Mouse (Mus musculus): ENCODE results near the gene Hmgb1. TPM values are rescaled to one million over a fixed set of nuclear protein-coding genes. Genes with fewer than 3 reads are reported as not detected.

Hmgb1 gene
- polyA plus RNA-seq, 1 experiment from 2014 or later: 712 TPM

GRCm38 (mm10) chr5:149071546-149071945, 112.7 kb downstream of the Hmgb1 start:
- no peak for ATAC-seq (ENCODE audit: low FRiP score, low TSS enrichment)
- no peak for DNase-seq (ENCODE audit: low spot score)
- no peak overlapping the region for H3K4me2 ChIP-seq (replicated peaks; ENCODE audit: low read depth)
- no peaks in the 10 kb centered on the region for H3K4me1 ChIP-seq (replicated peaks; ENCODE audit: control insufficient read depth, insufficient read depth)
- H3K27ac ChIP-seq (replicated peaks): no peak overlapping the region
- no peak overlapping the region for H3K4me3 ChIP-seq (ENCODE audit: low read depth, low read length)
- H3K9me3 ChIP-seq (ENCODE audit: control insufficient read depth, low read length): no peaks in the 10 kb centered on the region
- no peaks in the 10 kb centered on the region for H3K36me3 ChIP-seq (ENCODE audit: control insufficient read depth, insufficient read depth, low read length)
- TF ChIP-seq EP300 (optimal IDR thresholded peaks at IDR 0.05) (no peak), CTCF (IDR thresholded peaks at IDR 0.05; ENCODE audit: low read depth) (peak; percentile 40)
- no peak overlapping the region for H3K9ac ChIP-seq (ENCODE audit: low read length)
- no peaks in the 10 kb centered on the region for H3K27me3 ChIP-seq (ENCODE audit: control insufficient read depth, insufficient read depth, low read length)
- 98% methylated on average over 5 of the region's 5 CpGs for WGBS

DNA sequence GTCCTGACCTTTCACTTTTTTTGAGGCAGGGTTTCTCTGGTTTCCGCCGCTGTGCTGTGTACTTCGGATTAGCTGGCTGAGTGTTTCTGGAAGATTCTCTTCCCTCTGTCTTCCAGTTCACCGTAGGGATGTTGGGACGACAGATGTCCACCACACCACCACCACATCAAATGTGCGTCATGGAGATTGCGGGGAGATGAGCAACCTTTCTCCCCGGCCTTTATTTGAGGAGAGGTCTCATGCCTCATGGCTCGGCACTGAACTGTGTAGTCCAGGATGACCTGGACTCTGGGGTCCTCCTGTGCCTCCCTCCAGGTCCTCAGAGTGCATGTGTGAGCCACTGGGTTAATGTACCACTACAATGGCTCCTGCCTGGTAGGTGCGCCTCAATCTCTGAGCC, 115.5 kb downstream of the Hmgb1 start:
- whole genome bisulfite sequencing: 90% methylated on average over 10 of the region's 10 CpGs
- no peak for ATAC-seq (ENCODE audit: low FRiP score, low TSS enrichment)

DNA sequence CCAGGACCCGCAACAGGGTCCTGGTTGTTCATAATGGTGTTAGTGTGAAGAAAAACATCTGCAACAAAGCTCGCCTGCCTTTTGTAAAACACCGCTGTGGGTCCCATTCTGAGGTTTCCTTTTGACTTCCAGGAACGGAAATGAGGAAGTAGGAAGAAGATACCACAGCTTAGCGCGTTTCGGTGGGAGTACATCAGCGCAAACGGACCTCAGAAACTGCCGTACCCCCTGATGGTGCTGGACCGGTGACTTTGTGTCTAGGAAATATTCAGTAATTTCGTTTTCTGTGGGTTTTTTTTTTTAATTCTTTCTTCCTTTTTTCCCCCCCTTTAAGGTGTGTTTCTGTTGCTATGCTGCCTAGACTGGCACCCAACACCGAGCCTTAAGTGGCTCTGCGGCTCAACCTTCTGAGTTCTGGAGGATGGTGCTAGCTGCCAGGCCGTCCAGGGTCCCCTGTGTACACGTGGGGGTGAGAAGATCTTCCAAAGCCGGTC, 116.0 kb downstream of the Hmgb1 start:
- Histone ChIP-seq H3K4me1 (replicated peaks; ENCODE audit: control insufficient read depth, insufficient read depth) (no peaks in the 10 kb centered on the region), H3K4me3 (ENCODE audit: low read depth, low read length) (no peak overlapping the region), H3K9ac (ENCODE audit: low read length) (no peak overlapping the region), H3K4me2 (replicated peaks; ENCODE audit: low read depth) (no peak overlapping the region), H3K36me3 (ENCODE audit: control insufficient read depth, insufficient read depth, low read length) (no peaks in the 10 kb centered on the region), H3K9me3 (ENCODE audit: control insufficient read depth, low read length) (no peaks in the 10 kb centered on the region), H3K27me3 (ENCODE audit: control insufficient read depth, insufficient read depth, low read length) (no peaks in the 10 kb centered on the region), H3K27ac (replicated peaks) (no peak overlapping the region)
- ATAC-seq (ENCODE audit: low FRiP score, low TSS enrichment): no peak
- 86% methylated on average over 17 of the region's 17 CpGs for WGBS
- TF ChIP-seq CTCF (IDR thresholded peaks at IDR 0.05; ENCODE audit: low read depth) (no peak), EP300 (optimal IDR thresholded peaks at IDR 0.05) (no peak)
- DNase-seq (ENCODE audit: low spot score): no peak

More for the DNA sequence above, 115.5 kb downstream of the Hmgb1 start:
- no peaks in the 10 kb centered on the region for H3K9me3 ChIP-seq (ENCODE audit: control insufficient read depth, low read length)
- H3K27ac ChIP-seq (replicated peaks): no peak overlapping the region
- no peak overlapping the region for H3K9ac ChIP-seq (ENCODE audit: low read length)
- no peak for DNase-seq (ENCODE audit: low spot score)
- H3K4me3 ChIP-seq (ENCODE audit: low read depth, low read length): no peak overlapping the region
- H3K4me2 ChIP-seq (replicated peaks; ENCODE audit: low read depth): no peak overlapping the region
- H3K36me3 ChIP-seq (ENCODE audit: control insufficient read depth, insufficient read depth, low read length): no peaks in the 10 kb centered on the region
- H3K27me3 ChIP-seq (ENCODE audit: control insufficient read depth, insufficient read depth, low read length): no peaks in the 10 kb centered on the region
- no peak for TF ChIP-seq EP300 (optimal IDR thresholded peaks at IDR 0.05)
- TF ChIP-seq CTCF (IDR thresholded peaks at IDR 0.05; ENCODE audit: low read depth): no peak
- H3K4me1 ChIP-seq (replicated peaks; ENCODE audit: control insufficient read depth, insufficient read depth): no peaks in the 10 kb centered on the region

GRCm38 (mm10) chr5:149067501-149067961, 116.8 kb downstream of the Hmgb1 start:
- no peak for DNase-seq (ENCODE audit: low spot score)
- Histone ChIP-seq H3K36me3 (ENCODE audit: control insufficient read depth, insufficient read depth, low read length) (no peaks in the 10 kb centered on the region), H3K27me3 (ENCODE audit: control insufficient read depth, insufficient read depth, low read length) (no peaks in the 10 kb centered on the region), H3K4me1 (replicated peaks; ENCODE audit: control insufficient read depth, insufficient read depth) (no peaks in the 10 kb centered on the region), H3K9me3 (ENCODE audit: control insufficient read depth, low read length) (no peaks in the 10 kb centered on the region), H3K9ac (ENCODE audit: low read length) (no peak overlapping the region), H3K4me2 (replicated peaks; ENCODE audit: low read depth) (no peak overlapping the region), H3K4me3 (ENCODE audit: low read depth, low read length) (no peak overlapping the region), H3K27ac (replicated peaks) (no peak overlapping the region)
- 61% methylated on average over 8 of the region's 8 CpGs for WGBS
- no peak for ATAC-seq (ENCODE audit: low FRiP score, low TSS enrichment)
- TF ChIP-seq CTCF (IDR thresholded peaks at IDR 0.05; ENCODE audit: low read depth) (no peak), EP300 (optimal IDR thresholded peaks at IDR 0.05) (no peak)

DNA sequence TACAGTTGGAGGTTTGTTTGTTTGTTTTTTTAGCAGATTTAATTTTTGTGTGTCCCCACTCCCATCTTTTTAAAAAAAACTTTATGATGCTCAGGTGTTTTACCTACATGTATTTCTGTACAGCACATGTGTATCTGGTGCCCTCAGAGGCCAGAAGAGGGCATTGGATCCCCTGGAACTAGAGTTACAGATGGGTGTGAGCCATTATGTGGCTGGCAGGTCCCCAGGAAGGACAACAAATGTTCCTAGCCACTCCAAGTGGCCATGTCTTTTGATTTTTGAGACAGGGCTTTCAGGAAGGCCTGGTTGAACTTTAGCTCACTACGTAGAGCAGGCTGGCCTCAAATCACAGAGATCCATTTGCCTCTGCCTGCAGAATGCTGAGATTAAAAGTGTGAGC, 121.5 kb downstream of the Hmgb1 start:
- H3K27ac ChIP-seq (replicated peaks): no peak overlapping the region
- no peak for ATAC-seq (ENCODE audit: low FRiP score, low TSS enrichment)
- TF ChIP-seq EP300 (optimal IDR thresholded peaks at IDR 0.05): no peak
- TF ChIP-seq CTCF (IDR thresholded peaks at IDR 0.05; ENCODE audit: low read depth): peak; percentile 60
- H3K9ac ChIP-seq (ENCODE audit: low read length): no peak overlapping the region
- no peaks in the 10 kb centered on the region for H3K4me1 ChIP-seq (replicated peaks; ENCODE audit: control insufficient read depth, insufficient read depth)
- H3K27me3 ChIP-seq (ENCODE audit: control insufficient read depth, insufficient read depth, low read length): no peaks in the 10 kb centered on the region
- no peak overlapping the region for H3K4me2 ChIP-seq (replicated peaks; ENCODE audit: low read depth)
- no peak overlapping the region for H3K4me3 ChIP-seq (ENCODE audit: low read depth, low read length)
- WGBS: 76% methylated on average over 1 of the region's 1 CpGs
- H3K36me3 ChIP-seq (ENCODE audit: control insufficient read depth, insufficient read depth, low read length): no peaks in the 10 kb centered on the region
- no peak for DNase-seq (ENCODE audit: low spot score)
- H3K9me3 ChIP-seq (ENCODE audit: control insufficient read depth, low read length): no peaks in the 10 kb centered on the region

DNA sequence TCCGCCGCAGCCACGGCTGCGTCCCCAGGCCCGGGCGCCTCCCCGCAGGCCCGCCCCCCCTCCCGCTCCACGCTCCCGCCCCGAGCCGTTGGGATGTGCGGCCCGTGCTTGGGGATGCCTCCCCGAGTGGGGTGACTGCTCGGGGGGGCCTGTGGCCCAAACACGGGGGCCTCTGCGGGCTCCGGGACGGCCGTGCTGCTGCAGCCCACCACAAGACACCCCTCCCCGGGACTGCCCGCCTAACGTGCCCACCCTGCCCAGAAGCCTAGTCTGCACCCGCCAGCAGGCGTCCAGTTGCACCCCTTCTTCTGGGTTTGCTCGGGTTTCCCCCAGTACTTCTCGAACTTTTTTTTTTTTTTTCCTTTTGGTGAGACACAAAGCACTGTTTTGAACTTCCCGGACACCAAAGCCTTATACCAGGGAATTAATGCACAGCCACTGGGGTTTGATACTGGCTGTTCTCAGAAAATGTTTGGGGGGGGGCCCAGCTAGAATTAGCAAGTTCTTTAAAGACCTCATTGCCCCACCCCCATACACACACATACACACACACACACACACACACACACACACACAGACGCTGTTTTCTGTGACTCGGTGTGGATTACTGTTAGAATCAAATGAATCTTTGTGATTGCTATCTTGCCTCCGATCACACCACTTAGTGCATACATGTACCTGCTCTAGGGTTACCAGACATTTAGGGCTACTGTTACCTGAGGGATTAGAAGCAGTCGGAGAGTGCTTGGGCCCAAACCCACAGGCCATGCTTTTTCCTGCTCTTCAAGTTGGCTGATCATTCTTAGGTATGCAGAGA, 130.7 kb downstream of the Hmgb1 start:
- TF ChIP-seq EP300 (optimal IDR thresholded peaks at IDR 0.05) (no peak), CTCF (IDR thresholded peaks at IDR 0.05; ENCODE audit: low read depth) (peak; percentile 4; the same call in 1 of the 2 replicates)
- 4% methylated on average over 23 of the region's 34 CpGs for WGBS
- ATAC-seq (ENCODE audit: low FRiP score, low TSS enrichment): no peak; the same call in 1 of the 2 replicates

More for the DNA sequence above, 130.7 kb downstream of the Hmgb1 start:
- Histone ChIP-seq H3K27ac (replicated peaks) (peak overlapping the region; percentile 100; the same call in 1 of the 2 replicates), H3K27me3 (ENCODE audit: control insufficient read depth, insufficient read depth, low read length) (no peaks in the 10 kb centered on the region), H3K9ac (ENCODE audit: low read length) (peak overlapping the region; percentile 63; the same call in 1 of the 2 replicates), H3K36me3 (ENCODE audit: control insufficient read depth, insufficient read depth, low read length) (0 out of 2 replicates have a peak, but pooled peaks cover 3% of the 10 kb centered on the region), H3K4me3 (ENCODE audit: low read depth, low read length) (peak overlapping the region; percentile 87), H3K4me1 (replicated peaks; ENCODE audit: control insufficient read depth, insufficient read depth) (no peaks in the 10 kb centered on the region), H3K4me2 (replicated peaks; ENCODE audit: low read depth) (peak overlapping the region; percentile 87), H3K9me3 (ENCODE audit: control insufficient read depth, low read length) (no peaks in the 10 kb centered on the region)
- no peak for DNase-seq (ENCODE audit: low spot score)
